Mouse (Mus musculus): ENCODE data around the gene Shox2. TPM values are rescaled to one million over a fixed set of nuclear protein-coding genes. Genes with fewer than 3 reads are reported as not detected.
A peak's percentile ranks its signal among the peaks of the same experiment; 100 is the strongest.

The Shox2 gene
- polyA plus RNA-seq, 1 experiment = 46.0 TPM

- no peaks in the 10 kb centered on the region for H3K4me1 ChIP-seq (ENCODE audit: control insufficient read depth, insufficient read depth, low read length)
- no peak overlapping the region for H3K27ac ChIP-seq (ENCODE audit: insufficient read depth, low read length)
- TF ChIP-seq CTCF (IDR thresholded peaks at IDR 0.05; ENCODE audit: borderline replicate concordance, insufficient read depth, low read length) = no peak
- TF ChIP-seq POLR2A (IDR thresholded peaks at IDR 0.05; ENCODE audit: low read depth, low read length) = no peak
- peak overlapping the region; percentile 30 for H3K4me3 ChIP-seq (ENCODE audit: insufficient read depth, low read length)
Observed at GRCm38 (mm10) chr3:66978457-66979381, 2.9 kb downstream of the Shox2 start.

- Histone ChIP-seq H3K4me3 (ENCODE audit: insufficient read depth, low read length) (peak overlapping the region; percentile 30), H3K27ac (ENCODE audit: insufficient read depth, low read length) (no peak overlapping the region), H3K4me1 (ENCODE audit: control insufficient read depth, insufficient read depth, low read length) (no peaks in the 10 kb centered on the region)
- TF ChIP-seq POLR2A (IDR thresholded peaks at IDR 0.05; ENCODE audit: low read depth, low read length) (no peak), CTCF (IDR thresholded peaks at IDR 0.05; ENCODE audit: borderline replicate concordance, insufficient read depth, low read length) (no peak)
Observed at GRCm38 (mm10) chr3:66977811-66978456, 3.6 kb downstream of the Shox2 start.

- no peak for TF ChIP-seq CTCF (IDR thresholded peaks at IDR 0.05; ENCODE audit: borderline replicate concordance, insufficient read depth, low read length)
- no peak for TF ChIP-seq POLR2A (IDR thresholded peaks at IDR 0.05; ENCODE audit: low read depth, low read length)
- Histone ChIP-seq H3K4me1 (ENCODE audit: control insufficient read depth, insufficient read depth, low read length) (no peaks in the 10 kb centered on the region), H3K27ac (ENCODE audit: insufficient read depth, low read length) (no peak overlapping the region), H3K4me3 (ENCODE audit: insufficient read depth, low read length) (peak overlapping the region; percentile 13)
Observed at GRCm38 (mm10) chr3:66976889-66977615, 4.5 kb downstream of the Shox2 start.

DNA sequence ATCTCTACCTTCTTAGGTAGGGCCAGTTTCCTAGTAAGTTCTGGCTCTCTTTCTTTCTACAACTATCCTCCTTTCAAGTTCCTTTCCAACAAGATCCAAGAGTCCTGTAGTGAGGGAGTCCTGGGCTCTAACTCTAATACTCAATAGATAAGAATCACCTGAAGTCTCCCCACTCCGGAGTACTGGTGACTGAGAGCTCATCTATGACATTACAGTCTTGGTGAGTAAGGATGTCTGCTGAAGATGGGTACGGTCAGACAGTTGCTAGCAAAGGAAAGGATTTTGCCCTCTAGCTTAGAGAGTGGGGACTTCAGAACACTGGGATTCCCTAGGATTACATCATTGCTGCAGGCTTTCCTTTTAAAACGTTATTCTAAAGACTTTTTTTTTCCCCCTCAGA, 7.1 kb downstream of the Shox2 start:
- Histone ChIP-seq H3K27ac (ENCODE audit: insufficient read depth, low read length) (no peak overlapping the region), H3K4me3 (ENCODE audit: insufficient read depth, low read length) (no peak overlapping the region), H3K4me1 (ENCODE audit: control insufficient read depth, insufficient read depth, low read length) (no peaks in the 10 kb centered on the region)
- no peak for TF ChIP-seq POLR2A (IDR thresholded peaks at IDR 0.05; ENCODE audit: low read depth, low read length)
- no peak for TF ChIP-seq CTCF (IDR thresholded peaks at IDR 0.05; ENCODE audit: borderline replicate concordance, insufficient read depth, low read length)

- Histone ChIP-seq H3K4me3 (ENCODE audit: insufficient read depth, low read length) (peak overlapping the region; percentile 16), H3K27ac (ENCODE audit: insufficient read depth, low read length) (no peak overlapping the region), H3K4me1 (ENCODE audit: control insufficient read depth, insufficient read depth, low read length) (no peaks in the 10 kb centered on the region)
- TF ChIP-seq CTCF (IDR thresholded peaks at IDR 0.05; ENCODE audit: borderline replicate concordance, insufficient read depth, low read length) (no peak), POLR2A (IDR thresholded peaks at IDR 0.05; ENCODE audit: low read depth, low read length) (no peak)
Observed at GRCm38 (mm10) chr3:66973391-66973943, 8.1 kb downstream of the Shox2 start.

DNA sequence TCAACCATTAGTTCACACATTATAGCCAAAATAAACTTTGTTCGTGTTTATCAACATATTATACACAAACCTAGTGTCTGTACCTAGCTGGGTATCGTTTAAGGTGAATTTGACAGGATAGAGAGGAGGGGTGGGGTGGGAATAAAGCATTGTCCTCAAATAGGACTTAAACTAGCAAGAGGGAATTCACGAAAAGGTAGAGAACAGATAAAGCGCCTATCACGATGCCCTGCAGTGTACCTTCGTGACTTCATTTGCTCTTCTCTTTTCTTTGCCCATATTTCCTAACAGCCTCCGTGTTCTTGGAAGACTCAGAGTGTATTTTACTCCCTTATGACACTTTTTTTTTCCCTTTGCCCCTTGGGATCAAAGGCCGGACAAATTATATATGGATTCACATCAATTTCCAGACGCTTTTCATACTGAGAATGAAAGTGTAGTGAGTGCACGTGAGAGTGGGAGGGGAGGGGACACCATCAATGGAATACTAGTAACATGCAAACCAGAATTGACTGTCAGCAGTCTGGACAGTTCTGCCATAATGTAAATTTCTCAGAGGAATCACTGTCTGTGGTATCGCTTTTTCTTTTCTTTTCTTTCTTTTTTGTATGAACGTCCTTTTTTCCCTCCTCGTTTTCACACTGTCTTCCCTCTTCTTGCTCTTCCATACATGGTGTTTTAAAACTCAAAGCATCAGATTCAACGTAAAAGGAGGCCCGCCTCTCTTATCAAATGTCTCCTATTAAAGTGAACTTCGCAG, 9.2 kb downstream of the Shox2 start:
- H3K4me1 ChIP-seq (ENCODE audit: control insufficient read depth, insufficient read depth, low read length) = no peaks in the 10 kb centered on the region
- no peak overlapping the region for H3K27ac ChIP-seq (ENCODE audit: insufficient read depth, low read length)
- H3K4me3 ChIP-seq (ENCODE audit: insufficient read depth, low read length) = peak overlapping the region; percentile 10; the same call in 1 of the 2 replicates
- TF ChIP-seq POLR2A (IDR thresholded peaks at IDR 0.05; ENCODE audit: low read depth, low read length) = no peak
- TF ChIP-seq CTCF (IDR thresholded peaks at IDR 0.05; ENCODE audit: borderline replicate concordance, insufficient read depth, low read length) = no peak

DNA sequence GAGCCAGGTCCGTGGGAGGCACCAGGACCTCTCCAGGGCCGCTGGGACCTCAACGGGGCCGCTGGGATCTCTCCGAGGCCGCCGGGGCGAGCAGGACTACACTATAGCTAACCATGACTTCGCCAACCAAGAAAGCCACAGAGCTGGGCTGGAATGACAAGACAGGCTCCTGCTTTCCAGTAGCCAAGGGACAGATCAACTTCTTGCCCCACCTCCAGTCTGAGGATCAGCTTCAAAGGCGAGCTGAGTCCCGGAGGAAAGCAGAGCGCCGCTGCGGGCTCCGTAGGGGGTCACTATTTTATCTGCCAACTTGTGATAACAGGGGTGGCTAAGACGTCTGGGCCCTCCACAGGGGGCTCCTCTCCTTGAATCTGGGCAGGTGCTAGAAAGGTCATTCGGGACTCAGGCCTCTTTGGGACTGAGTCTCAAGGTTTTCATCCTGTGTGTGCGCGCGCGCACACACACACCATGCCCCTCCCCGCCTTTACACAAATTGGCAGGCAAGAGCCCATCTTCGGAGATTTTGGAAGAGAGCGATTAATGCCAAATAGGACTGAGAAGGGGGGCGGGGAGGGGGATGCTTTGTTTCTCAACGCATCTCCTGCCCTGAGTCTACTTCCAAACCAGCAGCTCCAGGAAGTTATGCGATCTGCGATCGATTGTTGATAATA, 10.8 kb downstream of the Shox2 start:
- H3K4me1 ChIP-seq (ENCODE audit: control insufficient read depth, insufficient read depth, low read length) = no peaks in the 10 kb centered on the region
- H3K4me3 ChIP-seq (ENCODE audit: insufficient read depth, low read length) = no peak overlapping the region
- H3K27ac ChIP-seq (ENCODE audit: insufficient read depth, low read length) = no peak overlapping the region
- TF ChIP-seq POLR2A (IDR thresholded peaks at IDR 0.05; ENCODE audit: low read depth, low read length) (no peak), CTCF (IDR thresholded peaks at IDR 0.05; ENCODE audit: borderline replicate concordance, insufficient read depth, low read length) (no peak)

GRCm38 (mm10) chr3:66970261-66970660, 11.3 kb downstream of the Shox2 start:
- no peak overlapping the region for H3K4me3 ChIP-seq (ENCODE audit: insufficient read depth, low read length)
- TF ChIP-seq POLR2A (IDR thresholded peaks at IDR 0.05; ENCODE audit: low read depth, low read length) (no peak), CTCF (IDR thresholded peaks at IDR 0.05; ENCODE audit: borderline replicate concordance, insufficient read depth, low read length) (no peak)
- H3K27ac ChIP-seq (ENCODE audit: insufficient read depth, low read length) = no peak overlapping the region

More at GRCm38 (mm10) chr3:66970261-66970660, 11.3 kb downstream of the Shox2 start:
- H3K4me1 ChIP-seq (ENCODE audit: control insufficient read depth, insufficient read depth, low read length) = no peaks in the 10 kb centered on the region
